Mouse (Mus musculus): Measurements from ENCODE around the gene Cped1.

DNA sequence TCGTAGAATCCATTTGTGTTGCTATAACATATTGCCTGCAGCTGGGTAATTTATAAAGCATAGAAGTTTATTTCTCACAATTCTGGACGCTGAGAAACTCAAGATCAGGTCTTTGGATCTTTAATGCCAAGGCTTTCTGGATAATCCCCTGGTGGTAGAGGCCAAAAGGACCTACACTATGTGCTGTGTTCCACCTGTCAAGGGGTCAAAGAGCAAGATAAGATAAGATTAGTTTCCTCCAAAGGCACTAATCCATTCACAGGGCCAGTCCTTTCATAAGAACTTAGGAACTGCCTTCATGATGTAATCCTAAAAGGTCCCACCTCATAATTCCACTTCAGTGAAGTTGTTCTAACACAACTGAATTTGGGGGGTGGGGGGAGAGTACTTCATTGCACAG, 162.8 kb downstream of the Cped1 start:
- no peak for TF ChIP-seq CTCF (IDR thresholded peaks at IDR 0.05; ENCODE audit: low read depth)
- TF ChIP-seq EP300 (IDR thresholded peaks at IDR 0.05; ENCODE audit: low read depth), result no peak
